Mouse (Mus musculus) lung, postnatal 10 days (tissue): ENCODE measurements around the gene Got1.
A peak's percentile ranks its signal among the peaks of the same experiment; 100 is the strongest.
"Not testable (repeated sequence)": the region's sequence is repeated elsewhere in the genome, so short reads cannot be mapped to it uniquely, and the experiment has no call there.

Experiments used
- DNase-seq: peaks from one replicate; pipeline ENCODE4 v3.0.0; 2021

Gene Got1

DNA sequence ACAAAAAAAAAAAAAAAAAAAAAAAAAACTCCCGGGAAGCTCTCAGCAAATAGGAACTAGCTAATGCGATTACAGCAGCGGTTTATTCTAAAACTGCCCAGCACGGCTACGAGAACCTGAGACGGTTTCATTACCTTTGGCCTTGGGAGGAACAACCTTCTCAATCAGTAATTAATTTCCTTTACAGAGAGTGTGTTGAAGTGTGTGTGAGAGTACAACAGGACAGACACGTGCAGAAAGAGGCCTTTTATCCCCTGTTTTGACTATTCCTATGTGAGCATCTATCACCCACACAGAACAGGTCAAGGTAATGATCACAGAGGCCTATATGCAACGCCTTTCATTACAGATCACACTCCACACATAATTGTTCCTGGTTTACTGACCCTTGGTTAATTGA, 3.0 kb downstream of the Got1 start:
- DNase-seq, result no peak

DNA sequence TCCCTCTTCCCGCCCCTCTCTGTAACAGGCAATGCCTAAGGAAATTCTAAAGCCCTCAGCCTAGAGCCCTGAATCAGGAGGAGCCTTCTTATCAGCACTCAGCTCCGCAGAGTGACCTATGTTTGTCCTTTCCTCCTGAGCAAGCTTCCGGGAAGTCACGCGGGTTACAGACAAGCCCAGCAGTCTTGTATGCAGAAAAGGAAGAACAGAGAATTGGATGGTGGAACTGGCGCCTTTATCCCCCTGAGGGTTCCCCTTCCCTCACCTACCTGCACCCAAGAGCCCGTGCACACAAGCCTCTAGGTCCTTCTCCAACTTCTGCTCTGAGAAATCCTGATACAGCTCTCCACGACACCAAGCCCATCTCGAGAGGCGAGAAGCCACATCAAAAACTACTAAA, 4.0 kb downstream of the Got1 start:
- no peak for DNase-seq

DNA sequence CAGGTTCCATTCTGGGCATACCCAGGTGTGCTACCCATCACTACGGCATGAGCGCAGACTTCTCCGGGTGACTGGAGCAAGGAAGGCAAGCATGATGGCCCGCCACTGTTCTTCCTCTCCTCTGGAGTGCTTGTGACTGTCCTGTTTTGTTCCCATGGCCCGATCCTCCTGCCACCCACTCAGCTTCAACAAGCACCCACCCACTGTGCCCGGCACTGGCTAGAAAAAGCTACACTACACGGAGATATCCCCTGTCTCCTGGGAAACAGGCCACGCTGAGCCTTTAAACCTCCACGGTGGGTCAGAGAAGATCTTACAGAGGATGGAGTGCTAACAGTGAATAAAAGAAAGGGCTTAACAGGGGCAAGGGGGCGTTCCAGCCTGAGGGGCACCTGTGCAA, 5.2 kb downstream of the Got1 start:
- DNase-seq, result no peak

DNA sequence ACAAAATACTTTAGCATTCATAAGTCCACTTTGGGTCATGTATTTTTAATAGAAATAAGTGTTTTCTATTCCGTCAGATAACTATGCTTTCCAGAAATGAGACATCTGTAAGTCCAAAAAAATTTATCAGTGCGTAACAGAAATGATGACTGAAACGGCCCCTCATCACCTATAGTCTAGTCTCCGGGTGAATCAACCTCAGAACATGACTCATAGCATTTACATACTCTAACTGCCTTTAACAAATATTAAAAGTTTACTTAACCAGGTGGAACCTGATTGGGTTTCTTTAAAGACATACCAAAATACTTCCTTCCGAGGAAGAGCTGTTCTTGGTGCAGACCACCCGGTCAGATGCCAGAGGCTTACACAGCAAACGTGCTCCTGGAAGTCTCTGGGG, 6.1 kb downstream of the Got1 start:
- no peak for DNase-seq

DNA sequence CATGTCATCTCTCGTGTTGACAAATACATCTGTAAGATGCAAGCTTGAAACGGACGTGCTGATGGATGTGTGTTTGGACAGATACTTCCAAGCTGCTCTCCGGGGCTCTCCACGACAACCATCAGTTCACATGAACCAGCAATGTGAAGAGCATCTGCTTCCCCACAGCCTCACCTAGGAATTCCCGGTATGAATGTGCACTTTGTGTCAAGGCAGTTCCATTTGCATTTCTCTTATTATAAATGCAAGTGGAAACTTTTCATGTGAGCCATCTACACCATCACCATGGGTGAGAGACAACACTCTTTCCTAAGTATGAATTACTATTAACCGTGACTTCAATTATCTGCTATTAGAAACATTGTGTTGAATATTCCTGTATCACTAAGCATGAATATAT, 6.6 kb downstream of the Got1 start:
- DNase-seq, result no peak

DNA sequence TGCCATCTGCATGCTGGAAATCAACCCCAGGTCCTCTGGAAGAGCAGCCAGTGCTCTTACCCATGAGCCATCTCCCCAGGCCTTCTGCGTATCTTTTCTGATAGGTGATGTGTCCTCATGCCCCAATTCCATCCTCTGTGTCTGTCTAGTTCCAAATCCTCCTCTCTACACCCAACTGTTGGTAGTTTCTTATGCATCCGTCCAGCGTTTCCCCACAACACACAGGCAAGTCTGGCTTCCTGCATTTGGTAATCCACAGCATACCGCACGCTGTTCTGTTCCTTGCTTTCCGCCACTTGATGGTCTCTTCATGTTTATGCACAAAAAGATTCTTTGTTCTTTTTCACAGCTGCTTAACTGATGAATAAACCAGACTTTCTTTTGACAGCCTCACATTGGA, 7.1 kb downstream of the Got1 start:
- no peak for DNase-seq

DNA sequence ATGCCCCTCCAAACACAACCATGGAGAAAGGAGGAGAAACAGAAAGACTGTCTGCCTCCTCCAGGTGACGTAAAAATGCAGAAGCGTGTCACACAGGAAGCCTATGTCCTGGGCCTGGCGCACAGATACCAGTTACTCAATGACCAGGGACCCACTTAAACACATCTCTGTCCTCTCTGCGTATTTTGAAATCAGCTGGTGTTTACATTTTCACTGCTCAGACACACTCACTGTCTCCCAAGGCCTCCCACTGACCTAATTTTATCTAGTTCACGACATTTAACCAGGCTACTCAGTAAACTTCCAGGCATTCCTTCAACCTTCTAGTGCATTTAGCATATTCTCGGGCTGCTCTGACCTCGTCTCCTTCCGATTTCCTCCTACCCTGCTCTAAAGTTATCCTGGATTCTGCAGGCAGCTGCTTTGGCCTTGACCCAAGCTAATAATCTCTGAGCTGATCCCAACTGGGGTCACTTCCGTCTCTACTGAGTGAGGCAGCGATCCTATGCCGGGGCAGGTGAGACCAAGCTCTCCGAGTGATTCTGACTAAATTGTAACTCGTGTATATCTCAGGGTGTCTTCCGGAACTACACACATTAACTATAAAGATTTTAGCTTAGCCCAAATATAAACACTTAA, 7.9 kb downstream of the Got1 start:
- DNase-seq, result no peak

DNA sequence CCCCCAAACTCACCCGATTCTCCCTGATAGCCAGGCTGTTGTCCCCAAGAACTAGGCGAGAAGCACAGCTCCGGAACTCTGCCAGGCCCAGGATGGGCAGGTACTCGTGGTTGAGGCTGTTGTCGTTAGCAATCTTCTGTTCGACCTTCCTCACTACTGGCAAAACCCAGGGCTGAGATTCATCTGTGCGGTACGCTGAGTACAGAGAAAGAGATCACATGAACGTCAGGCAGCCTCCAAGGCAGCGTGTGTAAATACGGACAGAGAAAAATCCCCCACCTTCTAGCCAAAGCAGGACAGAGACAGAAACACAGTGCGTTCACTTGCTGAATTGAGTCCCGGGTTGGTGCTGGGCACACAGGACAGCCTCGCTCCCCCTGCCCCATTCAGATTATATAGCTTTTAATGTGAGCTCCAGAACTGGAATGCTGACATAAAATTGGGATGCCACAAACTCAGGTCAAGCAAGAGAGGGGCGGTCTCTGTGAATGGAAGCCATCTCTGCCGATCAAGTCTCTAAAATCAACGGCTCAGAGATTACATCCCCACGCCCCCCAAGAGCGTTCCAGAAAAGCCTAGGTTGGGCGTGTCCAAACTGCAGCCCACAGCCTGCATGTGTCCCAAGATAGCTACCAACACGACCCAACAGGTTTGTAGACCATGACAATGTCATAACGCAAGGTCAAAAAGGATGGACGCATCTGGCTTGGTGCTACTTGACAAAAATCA, 8.6 kb downstream of the Got1 start:
- no peak for DNase-seq

DNA sequence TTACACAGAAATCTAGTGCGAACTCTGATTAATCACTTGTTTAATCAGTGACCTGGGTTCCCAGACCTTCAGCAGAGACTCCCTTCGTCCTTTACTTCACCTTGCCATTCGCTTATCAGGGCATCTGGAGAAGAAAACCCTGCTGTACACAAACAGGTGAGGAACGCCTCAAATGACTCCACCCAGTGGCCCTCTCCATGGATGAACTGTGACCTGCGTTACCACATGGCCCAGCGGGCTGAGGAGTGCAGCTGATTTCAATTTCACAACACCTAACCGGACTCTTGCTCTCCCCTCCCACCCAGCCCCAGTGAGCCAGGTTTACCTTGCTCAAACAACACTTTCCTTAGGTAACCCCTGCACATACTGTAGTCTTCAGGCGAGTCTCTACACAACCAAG, 10.5 kb downstream of the Got1 start:
- no peak for DNase-seq

DNA sequence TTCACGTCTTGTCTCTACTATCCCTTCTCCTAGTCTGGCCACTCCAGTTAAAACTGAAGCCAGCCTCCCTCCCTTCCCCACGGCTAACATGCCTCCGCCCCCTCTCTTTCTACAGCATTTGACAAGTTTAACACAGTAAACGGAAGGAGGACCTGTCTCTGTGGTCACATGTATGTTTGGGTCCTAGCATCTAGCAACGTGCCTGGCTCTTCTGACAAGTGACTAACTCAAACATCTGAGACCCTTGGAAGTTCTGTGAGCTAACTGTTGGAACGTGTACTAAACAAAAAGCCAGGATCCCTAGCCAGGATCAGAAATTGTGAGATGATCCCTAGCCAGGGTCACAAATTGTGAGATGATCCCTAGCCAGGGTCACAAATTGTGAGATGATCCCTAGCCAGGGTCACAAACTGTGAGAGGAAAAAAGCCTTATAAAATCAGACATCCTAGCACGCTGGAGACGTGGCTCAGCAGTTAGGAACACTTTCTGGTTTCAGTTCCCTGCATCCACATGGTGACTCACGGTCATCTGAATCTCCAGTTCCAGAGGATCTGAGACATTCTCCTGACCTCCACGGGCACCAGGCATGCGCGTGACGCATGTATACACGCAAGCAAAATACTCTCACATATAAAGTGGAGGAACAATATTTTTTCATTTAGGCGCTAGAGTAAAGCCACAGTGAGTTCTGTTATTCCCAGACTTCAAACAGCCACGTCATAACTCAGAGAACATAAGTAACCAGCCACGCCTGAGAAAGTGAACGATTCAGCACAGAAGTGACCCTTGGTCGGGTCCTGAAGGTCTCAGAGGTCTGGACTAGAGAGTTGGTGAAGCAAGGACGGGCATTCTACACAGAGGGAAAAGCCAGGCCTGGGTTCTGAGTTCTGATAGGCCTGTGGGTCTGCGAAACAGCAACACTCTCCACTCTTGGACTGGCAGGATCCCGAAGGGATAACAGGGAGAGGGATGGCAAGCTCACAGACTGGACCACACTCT, 12.5 kb downstream of the Got1 start:
- DNase-seq, result no peak

DNA sequence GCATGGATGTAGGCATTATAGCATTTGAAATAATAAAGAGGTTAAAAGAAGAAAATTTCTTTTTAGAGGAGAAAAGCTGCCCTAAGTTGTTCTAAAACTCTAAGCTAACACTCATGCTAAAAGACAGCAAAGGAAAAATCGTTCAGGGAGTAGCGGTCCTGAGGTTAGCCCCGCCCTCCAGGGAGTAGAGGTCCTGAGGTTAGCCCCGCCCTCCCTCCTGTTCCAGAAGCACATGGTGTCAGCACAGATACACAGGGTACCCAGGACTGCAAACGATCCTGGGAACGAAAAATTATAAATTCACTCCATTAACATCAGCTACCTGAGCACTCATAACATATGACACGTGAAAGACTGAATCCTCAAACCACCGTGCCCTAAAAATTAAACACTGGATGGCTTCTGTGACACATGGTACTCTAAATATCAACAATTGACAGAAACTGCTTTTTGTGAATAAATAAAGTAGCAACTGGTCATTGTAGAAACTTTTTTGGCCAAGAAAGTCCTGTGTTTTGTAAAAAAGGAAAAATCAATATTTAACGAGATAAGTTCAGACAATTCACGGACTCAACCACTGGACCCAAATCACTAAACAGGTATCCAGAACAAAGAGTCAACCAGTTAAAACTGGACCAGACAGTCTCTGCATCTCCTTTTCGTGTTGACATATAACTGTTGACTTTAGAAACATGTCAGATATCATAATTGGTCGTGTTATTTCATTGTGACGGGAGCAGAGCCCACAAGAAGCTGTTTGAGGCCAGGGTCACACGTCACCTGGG, 13.8 kb downstream of the Got1 start:
- no peak for DNase-seq

DNA sequence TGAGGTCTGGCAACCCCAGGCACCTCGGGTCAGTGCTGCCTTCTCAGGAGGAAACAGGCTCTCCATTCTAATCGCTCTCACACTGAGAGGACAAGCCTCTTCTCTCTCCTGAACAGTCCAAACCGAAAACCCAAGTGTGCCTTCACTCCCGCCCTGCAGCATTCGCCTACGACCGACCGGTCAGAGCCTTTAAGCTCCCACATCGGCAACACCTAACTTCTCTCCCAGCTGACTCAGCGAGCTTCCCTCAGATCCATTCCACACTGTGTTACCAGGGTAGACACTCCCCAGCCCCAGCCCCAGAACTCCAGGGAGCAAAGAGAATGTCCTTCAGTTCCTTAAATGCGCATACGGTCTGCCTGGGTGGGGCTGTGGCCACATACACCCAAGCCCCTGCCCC, 19.0 kb downstream of the Got1 start:
- no peak for DNase-seq

DNA sequence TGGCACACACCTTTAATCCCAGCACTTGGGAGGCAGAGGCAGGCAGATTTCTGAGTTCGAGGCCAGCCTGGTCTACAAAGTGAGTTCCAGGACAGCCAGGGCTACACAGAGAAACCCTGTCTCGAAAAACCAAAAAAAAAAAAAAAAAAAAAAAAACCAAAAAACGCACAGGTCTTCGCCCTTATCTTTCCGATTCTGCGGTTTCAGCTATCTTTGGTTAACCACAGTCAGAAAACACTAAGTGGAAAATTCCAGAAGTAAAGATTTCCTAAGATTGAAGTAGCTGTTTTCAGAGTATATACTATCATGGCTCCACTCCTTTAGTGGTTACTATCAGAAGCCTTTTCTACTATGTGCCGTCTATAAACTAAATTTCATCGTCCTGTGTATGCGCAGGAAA, 20.8 kb downstream of the Got1 start:
- not testable (repeated sequence) for DNase-seq

DNA sequence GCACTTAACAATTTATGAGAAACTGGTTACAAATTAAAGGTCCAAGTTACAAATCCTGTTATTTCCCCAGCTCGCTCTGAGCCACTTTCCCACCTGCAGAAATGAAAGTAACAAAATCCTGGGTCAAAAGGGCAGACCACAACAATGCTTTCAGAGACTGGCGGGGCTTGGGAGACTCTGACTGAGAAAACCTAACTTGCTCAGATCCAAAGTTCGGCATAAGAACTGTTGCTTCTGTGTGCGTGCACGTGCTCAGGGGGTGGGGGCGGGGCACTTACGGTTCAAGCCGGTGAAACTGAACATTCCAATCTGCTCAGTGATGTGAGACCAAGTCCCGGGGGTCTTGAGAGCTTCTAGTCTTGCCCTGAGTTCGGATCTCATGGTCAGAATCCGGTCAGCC, 21.8 kb downstream of the Got1 start:
- DNase-seq, result no peak

DNA sequence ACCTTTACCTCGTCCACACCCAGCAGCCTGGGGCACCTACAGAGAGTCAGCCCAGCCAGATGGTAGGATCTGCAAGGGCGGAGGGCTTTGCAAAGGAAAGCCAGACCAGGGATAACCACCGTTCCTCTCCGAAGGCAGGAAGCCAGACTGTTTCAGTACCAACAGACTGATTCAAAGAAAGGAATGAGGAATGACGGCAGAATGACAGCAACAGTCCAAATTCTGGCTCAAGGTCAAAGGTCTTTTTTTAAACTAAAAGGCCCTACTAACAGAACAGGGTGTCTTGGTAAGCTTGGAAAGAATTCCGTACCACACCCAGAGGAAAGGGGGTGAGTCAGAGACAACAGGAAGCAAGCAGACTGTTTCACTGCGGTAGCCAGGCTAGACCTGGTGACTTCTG, 25.5 kb downstream of the Got1 start:
- DNase-seq, result no peak

DNA sequence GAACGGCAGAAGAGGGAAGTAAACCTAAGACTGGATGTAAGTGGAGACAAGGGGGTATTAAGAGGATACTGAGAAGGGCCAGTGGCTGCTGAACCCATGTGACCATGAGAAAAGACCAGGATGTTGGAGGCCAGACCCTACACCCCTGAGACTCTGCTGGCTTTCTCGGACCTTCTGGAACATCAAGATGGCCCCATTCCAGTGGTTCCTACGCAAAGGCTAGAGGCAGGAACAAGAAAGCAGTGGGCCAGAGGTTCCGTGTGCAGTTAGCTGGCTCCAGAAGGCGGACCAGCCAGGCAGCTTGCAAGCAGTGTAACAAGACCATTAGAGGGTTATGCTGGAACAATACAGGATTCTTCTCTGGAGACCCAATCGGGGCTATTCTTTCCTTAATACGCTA, 27.0 kb downstream of the Got1 start:
- DNase-seq, result no peak

DNA sequence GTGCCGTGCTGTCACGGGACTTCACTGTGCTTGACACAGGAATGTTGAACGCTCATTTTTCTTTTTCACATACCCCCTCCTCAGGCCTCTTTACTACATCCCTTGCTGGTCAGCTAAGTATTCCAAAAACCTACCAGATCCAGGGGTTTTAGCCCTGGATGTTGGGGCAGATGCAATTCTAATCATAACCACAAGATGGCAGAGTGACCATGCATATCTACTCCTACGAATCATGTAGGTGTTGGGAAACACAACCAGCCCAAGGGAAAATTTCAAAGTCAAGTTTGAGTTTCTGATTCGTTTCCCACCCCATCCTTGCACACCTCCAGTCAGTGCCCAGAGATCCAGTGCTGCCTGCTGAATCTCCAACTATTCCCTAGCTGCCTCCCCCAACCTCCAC, 28.6 kb downstream of the Got1 start:
- peak; percentile 64 for DNase-seq

DNA sequence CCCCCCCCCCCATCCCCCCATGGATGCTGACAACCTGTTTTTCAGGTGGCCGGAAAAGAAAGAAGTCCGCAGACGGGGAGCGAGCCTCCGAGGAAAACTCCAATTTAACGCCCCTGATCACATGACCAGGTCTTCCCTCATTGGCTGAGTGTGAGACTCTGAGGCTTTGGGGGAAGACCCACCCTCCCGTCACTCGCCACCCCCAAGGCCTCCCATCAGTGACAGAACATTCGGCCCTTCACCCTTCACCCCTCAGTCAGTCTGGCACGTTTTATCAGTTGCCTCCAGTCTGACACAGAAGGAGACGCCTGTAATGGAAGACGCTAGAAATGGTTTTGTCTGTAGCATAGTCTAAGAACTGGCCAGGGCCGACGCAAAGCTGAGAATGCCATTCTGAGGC, 29.5 kb downstream of the Got1 start:
- DNase-seq, result no peak

DNA sequence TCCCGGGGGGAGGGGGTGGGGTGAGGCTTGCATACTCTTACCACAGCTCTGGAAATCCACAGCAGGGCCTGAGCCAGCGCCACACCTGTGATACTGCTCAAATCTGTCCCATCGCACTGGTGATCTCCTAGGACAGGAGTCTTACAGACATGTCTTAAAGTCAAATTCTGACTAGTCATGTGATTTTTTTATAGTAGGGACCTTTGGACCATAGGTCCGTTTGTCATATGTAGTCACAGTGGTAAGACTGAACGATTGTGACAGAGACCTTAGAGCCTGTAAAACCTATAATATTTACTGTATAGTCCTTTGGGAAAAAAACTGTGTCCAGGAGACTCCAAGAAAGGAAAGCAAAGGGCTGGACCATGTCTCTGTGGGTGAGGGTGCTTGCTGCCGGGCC, 30.5 kb downstream of the Got1 start:
- DNase-seq, result no peak

DNA sequence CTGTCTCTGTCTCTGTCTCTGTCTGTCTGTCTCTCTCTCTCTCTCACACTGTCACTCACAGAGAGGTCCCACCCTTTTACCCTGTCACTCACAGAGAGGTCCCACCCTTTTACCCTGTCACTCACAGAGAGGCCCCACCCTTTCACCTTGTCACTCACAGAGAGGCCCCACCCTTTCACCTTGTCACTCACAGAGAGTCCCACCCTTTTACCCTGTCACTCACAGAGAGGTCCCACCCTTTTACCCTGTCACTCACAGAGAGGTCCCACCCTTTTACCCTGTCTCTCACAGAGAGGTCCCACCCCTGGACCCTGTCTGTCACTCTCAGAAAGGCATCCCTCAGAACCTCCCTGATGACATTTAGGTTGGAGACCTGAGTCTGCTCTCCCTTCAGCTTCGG, 31.1 kb downstream of the Got1 start:
- not testable (repeated sequence) for DNase-seq

DNA sequence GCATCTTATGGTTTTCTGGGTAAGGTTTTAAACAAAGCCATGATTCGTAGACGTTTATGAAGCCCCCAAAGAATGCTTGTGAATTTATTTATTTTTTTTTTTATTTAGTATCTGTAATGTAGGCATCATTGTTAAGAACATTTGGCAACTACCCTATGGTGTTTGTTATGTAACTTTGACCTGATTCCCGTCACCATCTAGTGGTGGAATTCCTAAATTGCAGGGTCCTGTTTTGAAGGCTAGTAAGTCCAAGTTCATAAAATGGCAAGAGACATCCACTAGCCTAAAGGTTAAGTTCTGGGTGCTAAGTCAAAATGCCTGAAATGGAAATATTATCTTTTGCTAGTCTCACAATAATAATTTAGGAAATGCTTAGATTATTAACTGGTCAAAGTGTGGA, 37.0 kb downstream of the Got1 start:
- peak; percentile 54 for DNase-seq

DNA sequence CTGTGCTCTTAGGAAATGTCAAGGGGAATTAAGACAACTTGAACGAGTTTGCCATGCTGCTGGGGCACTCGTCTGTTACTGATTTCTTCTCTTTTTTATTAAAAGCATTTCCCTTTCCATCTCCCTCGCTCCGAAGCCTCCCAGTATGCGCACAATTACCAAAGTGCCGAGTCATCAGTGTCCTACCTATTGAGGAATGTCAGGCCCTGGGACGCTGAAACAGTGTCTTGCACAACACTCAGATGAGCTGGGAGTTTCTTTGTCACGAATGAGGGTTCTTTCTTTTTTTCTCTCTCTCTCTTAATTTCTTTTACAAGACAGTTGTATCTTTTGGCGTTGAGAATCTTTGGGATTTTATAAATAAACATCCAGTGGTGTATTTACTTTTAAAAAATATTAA, 43.9 kb downstream of the Got1 start:
- no peak for DNase-seq

DNA sequence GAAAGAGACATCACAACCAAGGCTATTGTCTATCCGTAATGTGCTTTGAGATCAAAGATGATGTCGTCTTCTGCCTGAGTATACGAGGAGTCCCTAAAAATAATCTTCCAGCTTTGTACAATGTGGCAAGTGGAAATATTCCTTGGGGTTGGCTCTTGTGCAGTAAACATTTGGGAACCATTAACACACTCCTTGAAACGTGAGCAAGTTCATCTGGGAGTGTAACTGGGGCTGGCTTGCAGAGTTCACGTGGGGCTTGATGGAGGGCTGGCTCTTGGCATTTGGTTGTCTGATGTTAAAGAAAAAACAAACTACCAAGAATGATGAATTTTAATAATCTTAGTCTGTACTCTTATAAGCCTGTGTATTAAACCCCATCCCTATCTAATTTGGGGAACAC, 45.0 kb downstream of the Got1 start:
- no peak for DNase-seq
